Mouse (Mus musculus) adrenal gland, adult 2 months (tissue): ENCODE data around the gene Gpr37l1. TPM values are rescaled to one million over a fixed set of nuclear protein-coding genes. Genes with fewer than 3 reads are reported as not detected.
"Not testable (repeated sequence)": the region's sequence is repeated elsewhere in the genome, so short reads cannot be mapped to it uniquely, and the experiment has no call there.

Experiments
- DNase-seq: peaks from one replicate; pipeline ENCODE4 v3.0.0; 2021
- polyA plus RNA-seq: library from polyadenylated mRNA; depleted of rRNA; stranded (reverse); fragments of >200 nt; gene quantifications from 2 replicates; pipeline ENCODE4 v1.2.3, GENCODE M21; 2012; rRNA removed
- total RNA-seq, 2 experiments: library from RNA; stranded (reverse); gene quantifications; 2 replicates each; pipeline ENCODE4 v1.2.3; 2021

Gene Gpr37l1
- total and polyA plus RNA-seq, 3 experiments, result 0.61 to 2.3 (median 2.2) TPM

DNA sequence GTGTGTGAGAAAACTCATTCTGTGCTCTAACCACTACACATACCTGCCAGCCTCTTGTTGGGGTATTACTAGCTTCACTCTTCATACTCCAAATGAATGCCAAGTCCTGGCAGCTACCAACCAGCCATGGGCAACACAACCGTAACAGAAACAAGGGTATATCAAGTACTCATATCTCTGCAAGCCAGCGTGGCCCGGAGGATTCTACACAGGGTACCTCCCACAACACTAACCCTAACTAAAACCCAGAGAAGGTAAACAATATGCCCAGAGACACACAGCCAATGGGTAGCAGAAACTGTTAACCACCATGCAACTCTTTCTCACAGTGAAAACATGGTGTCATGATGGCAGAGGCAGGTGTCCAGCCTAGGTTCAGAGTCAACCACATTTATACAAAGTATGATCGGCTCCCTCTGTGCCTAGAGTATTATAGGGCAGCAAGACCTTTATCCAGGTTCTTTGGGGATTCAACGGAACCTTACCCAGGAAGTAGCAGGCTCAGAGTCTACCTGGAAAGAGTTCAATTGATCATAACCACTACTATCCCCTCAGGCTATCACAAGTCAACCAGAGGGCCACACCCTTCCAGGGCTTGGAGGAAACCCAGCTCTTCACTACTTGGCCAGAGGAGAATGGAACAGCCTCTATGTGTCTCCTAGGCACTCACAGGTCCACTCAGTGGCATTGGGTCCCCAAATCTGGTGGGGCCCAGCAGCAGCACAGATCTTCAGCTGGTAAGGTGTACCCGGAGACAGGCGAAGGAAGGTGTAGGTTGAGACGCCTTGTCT is 42.7 kb downstream of the Gpr37l1 start:
- DNase-seq, result no peak

- peak; percentile 52 for DNase-seq
These were observed 54.8 kb downstream of the Gpr37l1 start for GRCm38 (mm10) chr1:135112661-135113060.

DNA sequence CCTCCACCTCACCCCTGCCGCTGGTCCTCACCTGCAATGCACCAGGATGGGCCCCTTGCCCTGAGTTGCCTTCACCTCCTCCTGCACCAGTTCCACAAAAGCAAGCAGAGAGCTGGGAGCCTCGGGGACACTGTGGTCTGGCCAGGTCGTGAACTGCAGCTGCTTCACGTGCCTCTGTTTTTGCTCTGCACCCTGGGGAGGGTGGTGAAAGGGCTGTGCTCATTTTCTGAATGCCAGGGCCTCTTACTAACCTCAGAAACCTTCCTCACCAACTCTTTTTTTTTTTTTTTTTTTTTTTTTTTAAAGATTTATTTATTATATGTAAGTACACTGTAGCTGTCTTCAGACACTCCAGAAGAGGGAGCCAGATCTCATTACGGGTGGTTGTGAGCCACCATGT is 56.2 kb downstream of the Gpr37l1 start:
- DNase-seq, result not testable (repeated sequence)

Other genes with a start within 250 kb of the Gpr37l1 start
- gene Ppp1r12b, start 211.7 kb downstream of the Gpr37l1 start, total RNA-seq, result 10 to 100 TPM; 12.3 to 13.8 TPM
- 3.3 and 4.3 TPM in 2 replicates for gene Ppp1r12b, start 211.7 kb downstream of the Gpr37l1 start, polyA plus RNA-seq
- gene Ube2t, start 205.1 kb downstream of the Gpr37l1 start, total RNA-seq, result 1 to 10 TPM in 1 of 2 experiments, under 1 TPM in 1; 0.98 to 1.0 TPM
- 1.3 and 2.3 TPM in 2 replicates for gene Ube2t, start 205.1 kb downstream of the Gpr37l1 start, polyA plus RNA-seq
- gene Lgr6, start 62.4 kb downstream of the Gpr37l1 start, total RNA-seq, result 1 to 10 TPM; 2.0 to 3.6 TPM
- gene Lgr6, start 62.4 kb downstream of the Gpr37l1 start, polyA plus RNA-seq, result 1.1 and 1.8 TPM in 2 replicates
- gene Ptpn7, start 35.0 kb downstream of the Gpr37l1 start, total RNA-seq, result 1 to 10 TPM; 1.6 to 1.8 TPM
- 2.6 and 2.7 TPM in 2 replicates for gene Ptpn7, start 35.0 kb downstream of the Gpr37l1 start, polyA plus RNA-seq
- gene Arl8a, start 20.9 kb downstream of the Gpr37l1 start, total RNA-seq, result 10 to 100 TPM; 59.4 to 62.2 TPM
- gene Arl8a, start 20.9 kb downstream of the Gpr37l1 start, polyA plus RNA-seq, result 41.5 and 43.2 TPM in 2 replicates
- under 1 TPM in 1 of 2 experiments, not detected in 1; 0.38 TPM for gene Elf3, start 90.9 kb upstream of the Gpr37l1 start, total RNA-seq
- 0.10 and 0.46 TPM in 2 replicates for gene Elf3, start 90.9 kb upstream of the Gpr37l1 start, polyA plus RNA-seq
- 10 to 100 TPM; 50.5 to 60.8 TPM for gene Rnpep, start 116.4 kb upstream of the Gpr37l1 start, total RNA-seq
- gene Rnpep, start 116.4 kb upstream of the Gpr37l1 start, polyA plus RNA-seq, result 41.1 and 41.6 TPM in 2 replicates
- 100 to 1,000 TPM; 174 to 237 TPM for gene Timm17a, start 146.1 kb upstream of the Gpr37l1 start, total RNA-seq
- gene Timm17a, start 146.1 kb upstream of the Gpr37l1 start, polyA plus RNA-seq, result 40.7 and 54.2 TPM in 2 replicates
- gene Lmod1, start 157.1 kb upstream of the Gpr37l1 start, total RNA-seq, result 1 to 10 TPM; 2.1 to 2.6 TPM
- 0.77 and 1.1 TPM in 2 replicates for gene Lmod1, start 157.1 kb upstream of the Gpr37l1 start, polyA plus RNA-seq
- gene Shisa4, start 207.6 kb upstream of the Gpr37l1 start, total RNA-seq, result 10 to 100 TPM in 1 of 2 experiments, 1 to 10 TPM in 1; 9.6 to 11.7 TPM
- gene Shisa4, start 207.6 kb upstream of the Gpr37l1 start, polyA plus RNA-seq, result 29.3 and 47.0 TPM in 2 replicates